Mouse (Mus musculus) cerebellum, postnatal 10 days (tissue): Measurements from ENCODE around the gene Tmem259.

ENCODE experiments used
- DNase-seq, 2 experiments: peaks; one replicate each; pipeline ENCODE4 v3.0.0; 2021; ENCODE audit warnings: mixed read lengths in 2 of 2

Tmem259 gene

GRCm38 (mm10) chr10:79986232-79986878, 2.2 kb upstream of the Tmem259 start:
- peak; percentile 59 to 64 for DNase-seq

DNA sequence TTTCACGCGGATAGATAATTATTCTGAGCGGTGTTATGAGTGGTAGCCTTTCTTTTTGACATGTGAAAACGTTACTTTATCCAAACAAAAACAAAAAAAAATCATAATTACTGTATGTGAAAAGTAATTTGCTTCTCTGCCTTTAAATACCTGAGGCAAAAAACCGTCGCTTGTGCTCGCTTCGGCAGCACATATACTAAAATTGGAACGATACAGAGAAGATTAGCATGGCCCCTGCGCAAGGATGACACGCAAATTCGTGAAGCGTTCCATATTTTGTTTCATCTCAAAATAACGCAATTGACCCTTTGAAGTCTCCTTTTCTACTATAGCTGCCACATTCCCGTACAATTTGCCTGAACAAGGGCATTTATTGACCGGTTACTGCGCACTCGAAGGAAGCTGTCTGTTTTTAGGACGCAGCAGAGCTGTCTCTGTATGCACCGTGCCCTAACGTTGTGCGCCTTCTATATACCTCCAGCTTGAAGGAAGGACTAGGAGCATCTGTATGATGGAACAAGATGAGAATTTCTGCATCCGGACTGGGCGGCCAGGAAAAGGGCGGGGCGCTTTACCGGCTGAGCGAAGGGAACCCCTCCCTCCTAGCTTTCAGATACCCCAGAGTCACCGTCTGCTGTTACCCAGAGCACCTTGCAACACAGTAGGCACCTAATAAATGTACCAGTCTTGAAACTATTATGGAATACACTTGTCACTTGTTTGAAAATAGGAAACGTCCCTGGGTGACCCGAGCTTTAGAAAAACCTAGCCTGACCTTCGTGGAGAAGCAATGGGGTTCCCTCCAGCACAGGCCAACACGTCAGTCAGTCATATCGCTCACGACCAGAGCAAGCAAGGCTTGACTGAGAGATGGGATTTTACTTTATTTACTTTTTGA, 1.5 kb upstream of the Tmem259 start:
- peak; percentile 79 to 85 for DNase-seq

- peak; percentile 96 to 98 for DNase-seq
These were observed 741 bp upstream of the Tmem259 start for GRCm38 (mm10) chr10:79984871-79985270.

DNA sequence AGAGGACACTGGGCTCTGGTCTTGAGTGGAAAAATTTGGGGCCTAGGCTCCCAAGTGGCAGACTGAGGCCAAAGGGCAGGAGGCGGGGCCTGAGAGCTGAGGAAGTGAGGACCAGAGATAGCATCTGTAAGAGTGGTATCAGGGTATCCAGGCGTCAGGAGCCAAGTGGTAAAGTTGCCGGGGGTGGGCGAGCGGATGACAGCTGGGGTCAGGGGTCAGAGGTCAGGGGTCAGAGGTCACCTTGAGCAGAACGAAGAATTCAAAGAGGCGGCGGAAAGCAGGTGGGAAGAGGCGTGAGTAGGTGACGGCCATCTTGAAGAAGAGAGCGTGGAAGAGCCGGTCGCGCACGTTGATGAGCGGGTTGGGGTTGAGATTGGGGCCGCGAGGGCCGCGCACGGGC, 460 bp downstream of the Tmem259 start:
- DNase-seq = peak; percentile 80 to 87

- DNase-seq = peak; percentile 54 to 61
These were observed 925 bp downstream of the Tmem259 start for GRCm38 (mm10) chr10:79983205-79983604.

DNA sequence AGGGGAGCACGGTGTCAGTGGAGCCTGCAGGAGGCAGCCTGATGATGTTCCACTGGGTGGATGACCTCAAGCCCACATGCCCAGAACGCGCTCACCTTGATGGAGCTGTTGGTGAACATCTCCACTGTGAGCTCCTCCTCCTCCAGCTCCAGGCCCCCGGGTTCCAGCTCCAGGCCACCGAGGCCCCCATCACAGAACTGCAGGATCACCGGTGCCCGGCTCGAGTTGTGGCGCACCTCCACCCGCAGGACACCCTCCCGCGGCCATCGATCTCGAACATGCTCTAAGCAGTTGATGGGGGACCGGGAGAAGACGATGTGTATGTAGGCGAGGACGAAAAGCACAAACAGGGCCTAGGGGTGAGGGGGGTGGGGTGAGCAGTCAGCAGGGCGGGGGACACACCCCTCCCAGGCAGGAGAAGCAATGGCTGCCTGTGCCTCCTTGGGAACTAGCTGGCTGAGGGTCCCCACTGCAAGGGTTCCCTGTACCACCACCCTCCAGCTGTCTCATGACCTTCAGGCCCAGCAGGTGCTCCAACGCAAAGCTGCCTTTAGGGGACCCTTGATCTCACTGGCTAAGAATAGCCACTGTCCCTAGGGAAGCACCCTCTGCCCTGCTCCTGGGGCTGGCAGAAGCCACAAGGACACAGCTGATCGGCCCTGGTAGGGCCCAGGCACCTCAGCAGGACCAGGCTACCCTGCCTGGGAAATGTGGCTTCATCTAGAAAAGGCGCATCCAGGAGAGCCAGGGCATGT, 4.6 kb downstream of the Tmem259 start:
- no peak for DNase-seq

DNA sequence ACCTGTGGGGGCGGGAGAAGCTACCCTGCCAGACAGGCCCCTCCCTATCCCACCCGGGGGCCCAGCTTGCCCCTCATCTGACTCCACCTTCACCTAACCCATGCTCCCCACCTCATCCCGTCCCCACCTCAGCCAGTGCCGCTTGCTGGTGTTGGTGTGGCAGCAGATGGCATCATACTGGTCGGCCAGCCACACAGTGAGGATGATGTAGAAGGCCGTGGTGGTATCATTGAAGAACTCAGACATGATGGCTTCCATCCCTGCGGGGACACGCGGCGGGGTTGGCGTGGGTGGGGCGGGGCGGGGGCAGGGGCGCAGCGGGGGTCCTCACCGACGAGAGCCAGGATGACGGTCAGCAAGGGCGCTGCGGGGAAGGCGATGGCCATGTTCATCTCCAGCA, 6.1 kb downstream of the Tmem259 start:
- DNase-seq = no peak

- DNase-seq = peak in 1 of 2 experiments; percentile 20
These were observed 6.8 kb downstream of the Tmem259 start for GRCm38 (mm10) chr10:79977324-79977723.

GRCm38 (mm10) chr10:79976722-79977107, 7.4 kb downstream of the Tmem259 start:
- no peak for DNase-seq

DNA sequence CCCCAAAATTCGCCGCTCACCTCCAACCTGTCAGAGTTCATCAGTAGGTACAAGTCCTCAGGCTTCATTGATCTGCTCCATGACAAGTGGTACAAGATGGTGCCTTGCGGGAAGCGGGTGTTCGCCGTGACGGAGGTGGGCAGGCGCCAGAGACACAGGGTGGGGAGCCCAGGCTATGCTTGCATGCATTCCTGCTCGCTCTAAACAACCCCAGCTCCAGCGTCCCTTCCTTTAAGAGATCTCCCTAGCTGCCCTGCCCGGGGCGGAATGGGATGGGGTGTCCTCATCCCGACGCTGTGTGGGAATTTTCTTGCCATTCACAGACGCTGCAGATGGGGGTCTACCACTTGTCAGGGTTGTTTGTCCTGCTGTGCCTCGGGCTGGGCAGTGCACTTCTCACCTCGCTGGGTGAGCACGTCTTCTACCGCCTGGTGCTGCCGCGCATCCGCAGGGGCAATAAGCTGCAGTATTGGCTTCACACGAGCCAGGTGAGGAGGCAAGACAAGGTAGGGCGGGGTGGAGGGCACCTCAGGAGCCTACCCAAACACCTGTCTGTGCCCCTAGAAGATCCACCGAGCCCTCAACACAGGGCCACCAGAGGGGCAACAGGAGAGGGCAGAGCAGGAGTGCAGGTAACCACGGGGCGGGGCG, 7.9 kb downstream of the Tmem259 start:
- no peak for DNase-seq

GRCm38 (mm10) chr10:79974668-79975067, 9.5 kb downstream of the Tmem259 start:
- DNase-seq = no peak

DNA sequence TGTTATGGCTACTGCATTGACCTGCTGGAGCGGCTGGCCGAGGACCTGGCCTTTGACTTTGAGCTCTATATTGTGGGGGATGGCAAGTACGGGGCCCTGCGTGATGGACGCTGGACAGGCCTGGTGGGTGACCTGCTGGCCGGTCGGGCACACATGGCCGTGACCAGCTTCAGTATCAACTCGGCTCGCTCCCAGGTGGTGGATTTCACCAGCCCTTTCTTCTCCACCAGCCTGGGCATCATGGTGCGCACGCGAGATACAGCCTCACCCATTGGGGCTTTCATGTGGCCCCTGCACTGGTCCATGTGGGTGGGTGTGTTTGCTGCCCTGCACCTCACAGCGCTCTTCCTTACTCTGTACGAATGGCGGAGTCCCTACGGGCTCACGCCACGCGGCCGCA, 10.0 kb downstream of the Tmem259 start:
- DNase-seq = no peak

DNA sequence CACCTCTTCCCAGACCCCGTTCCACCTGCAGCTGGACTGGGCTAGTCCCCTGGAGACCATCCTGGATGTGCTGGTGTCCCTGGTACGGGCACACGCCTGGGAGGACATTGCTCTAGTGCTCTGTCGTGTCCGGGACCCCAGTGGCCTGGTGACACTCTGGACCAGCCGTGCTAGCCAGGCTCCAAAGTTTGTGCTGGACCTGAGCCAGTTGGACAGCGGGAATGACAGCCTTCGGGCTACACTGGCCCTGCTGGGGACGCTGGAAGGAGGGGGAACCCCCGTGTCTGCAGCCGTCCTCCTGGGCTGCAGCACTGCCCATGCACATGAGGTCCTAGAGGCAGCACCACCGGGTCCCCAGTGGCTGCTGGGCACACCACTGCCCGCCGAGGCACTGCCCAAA, 11.3 kb downstream of the Tmem259 start:
- DNase-seq = peak; percentile 51 to 61

- peak in 1 of 2 experiments; percentile 54 for DNase-seq
These were observed 13.0 kb downstream of the Tmem259 start for GRCm38 (mm10) chr10:79971183-79971497.

- DNase-seq = peak; percentile 51 to 53
These were observed 13.5 kb downstream of the Tmem259 start, which contains the start of gene Grin3b for GRCm38 (mm10) chr10:79970415-79971182. TSS of gene Grin3b (plus strand) at chr10:79970715.

DNA sequence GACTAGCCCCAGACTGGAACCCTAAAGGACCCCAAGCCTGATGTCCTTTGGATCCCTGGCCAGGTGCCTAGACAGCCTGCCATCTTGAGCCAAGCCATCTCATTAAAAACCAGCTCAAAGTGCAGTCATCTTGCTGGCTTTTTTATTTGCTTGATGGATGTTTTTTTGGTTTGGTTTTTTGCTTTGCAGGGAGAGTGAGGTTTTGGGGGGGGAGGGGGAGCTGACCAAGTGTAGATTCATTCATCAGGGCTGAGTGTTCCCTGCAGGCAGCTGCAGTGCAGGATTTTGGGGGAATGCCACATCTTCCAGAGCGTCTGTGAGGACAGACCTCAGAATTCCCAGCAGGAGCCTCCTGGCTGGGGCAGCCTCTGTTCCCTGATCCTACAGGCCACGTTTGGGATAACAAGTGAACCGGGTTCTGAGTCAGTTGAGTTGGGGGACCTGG, 15.0 kb downstream of the Tmem259 start:
- DNase-seq = peak; percentile 77 to 78

- peak; percentile 69 to 82 for DNase-seq
These were observed 15.9 kb downstream of the Tmem259 start for GRCm38 (mm10) chr10:79968181-79968580.

DNA sequence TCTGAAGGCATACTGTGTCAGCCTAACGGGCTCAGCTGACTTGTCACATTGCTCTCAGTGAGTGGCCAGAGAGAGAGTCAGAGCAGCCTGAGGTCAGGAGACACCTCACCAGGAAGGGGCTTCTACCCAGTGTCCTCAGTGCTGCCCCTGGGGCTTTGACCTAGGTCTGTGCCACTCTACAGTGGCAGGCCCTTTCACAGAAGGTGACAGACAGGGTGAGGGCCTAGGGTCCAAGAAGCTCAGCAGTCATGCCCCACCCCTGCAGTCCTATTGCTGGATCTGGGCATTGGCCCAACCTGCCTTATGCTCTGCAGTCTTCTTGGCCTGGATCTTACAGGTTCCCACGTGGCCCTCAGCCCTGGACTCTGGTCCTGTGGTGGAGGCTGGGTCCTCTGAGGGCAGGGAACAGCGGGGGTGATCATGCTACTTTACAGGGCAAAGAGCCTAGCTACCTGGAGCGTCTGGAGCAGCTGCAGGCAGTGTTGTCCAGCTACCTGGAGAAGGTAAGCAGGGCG, 17.2 kb downstream of the Tmem259 start:
- DNase-seq = peak; percentile 78 to 85

DNA sequence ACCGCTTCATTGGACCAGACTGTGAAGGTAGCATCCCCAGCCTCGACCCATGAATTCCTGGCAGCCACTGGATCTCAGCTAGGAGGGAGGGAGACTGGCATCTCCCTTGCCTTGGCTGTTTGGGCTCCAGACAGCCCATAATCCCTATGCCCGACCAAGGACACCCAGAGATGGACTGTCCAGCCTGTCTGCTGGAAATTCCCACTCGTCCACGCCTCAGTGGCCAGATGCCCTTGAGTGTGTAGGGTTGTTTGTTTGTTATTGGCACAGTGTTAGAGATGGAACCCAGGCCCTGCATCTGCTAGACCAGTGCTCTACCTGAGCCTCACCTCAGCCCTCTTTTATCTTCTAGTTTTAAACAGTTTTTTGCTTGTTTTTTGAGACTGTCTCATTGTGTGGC, 18.8 kb downstream of the Tmem259 start:
- no peak for DNase-seq

GRCm38 (mm10) chr10:79964727-79965126, 19.4 kb downstream of the Tmem259 start:
- DNase-seq = no peak

DNA sequence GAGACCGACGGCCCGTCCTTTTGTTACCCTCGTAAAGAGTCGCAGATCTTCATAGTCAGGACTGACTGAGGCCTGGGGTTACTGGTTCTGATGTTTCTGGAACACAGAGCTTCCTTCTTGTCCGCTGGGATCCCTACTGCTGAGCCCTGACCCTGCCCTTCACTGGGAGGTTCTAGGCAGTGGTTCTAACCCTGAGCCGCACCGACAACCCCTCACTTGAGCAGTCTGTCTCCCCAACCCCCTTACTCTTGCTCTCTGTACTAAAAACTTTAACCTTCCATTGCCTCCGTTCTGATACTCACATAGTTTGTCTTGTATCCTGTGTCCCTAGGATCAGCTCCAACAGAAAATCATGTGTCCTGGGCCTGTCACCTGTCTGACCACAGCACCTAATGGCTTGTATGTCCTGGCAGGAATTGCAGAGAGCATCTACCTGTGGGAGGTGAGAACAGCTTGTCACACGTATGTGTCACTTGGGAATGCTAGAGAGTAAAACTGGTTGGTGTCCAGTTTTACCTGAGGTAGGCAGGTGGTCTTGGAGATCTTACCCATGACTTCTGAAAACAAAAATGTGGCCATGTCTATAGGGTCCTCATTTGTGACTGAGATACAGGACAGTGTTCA, 23.3 kb downstream of the Tmem259 start:
- DNase-seq = no peak
